Mouse (Mus musculus): ENCODE data around the gene B9d2. TPM values are rescaled to one million over a fixed set of nuclear protein-coding genes. Genes with fewer than 3 reads are reported as not detected.

The B9d2 gene
- polyA plus RNA-seq, 1 experiment from 2014 or later: 31.7 TPM

GRCm38 (mm10) chr7:25710519-25711130 lies 30.0 kb downstream of the B9d2 start:
- no peak for DNase-seq (ENCODE audit: low spot score)
- peak overlapping the region; percentile 28; the same call in 1 of the 2 replicates for H3K4me2 ChIP-seq (ENCODE audit: low read depth, severe bottlenecking)
- H3K27ac ChIP-seq (replicated peaks; ENCODE audit: low read depth, low read length): peak overlapping the region; percentile 42; the same call in 1 of the 2 replicates
- no peaks in the 10 kb centered on the region for H3K27me3 ChIP-seq (ENCODE audit: control insufficient read depth, insufficient read depth, low read length)
- H3K4me3 ChIP-seq (ENCODE audit: low read depth, low read length): no peak overlapping the region
- H3K9ac ChIP-seq (ENCODE audit: low read length): peak overlapping the region; percentile 43
- no peak for ATAC-seq (ENCODE audit: insufficient number of reproducible peaks, low FRiP score, low TSS enrichment, low read depth)
- H3K4me1 ChIP-seq (ENCODE audit: control insufficient read depth, insufficient read depth, low read length): peaks cover 40% of the 10 kb centered on the region
- WGBS: 0% methylated on average over 6 of the region's 7 CpGs
- H3K9me3 ChIP-seq (ENCODE audit: control insufficient read depth, low read length): no peaks in the 10 kb centered on the region
- peaks cover 16% of the 10 kb centered on the region for H3K36me3 ChIP-seq (ENCODE audit: control insufficient read depth, insufficient read depth, low read length)

- Histone ChIP-seq H3K27me3 (ENCODE audit: control insufficient read depth, insufficient read depth, low read length) (no peaks in the 10 kb centered on the region), H3K27ac (replicated peaks; ENCODE audit: low read depth, low read length) (peak overlapping the region; percentile 77), H3K36me3 (ENCODE audit: control insufficient read depth, insufficient read depth, low read length) (peaks cover 20% of the 10 kb centered on the region), H3K9ac (ENCODE audit: low read length) (no peak overlapping the region), H3K9me3 (ENCODE audit: control insufficient read depth, low read length) (no peaks in the 10 kb centered on the region), H3K4me3 (ENCODE audit: low read depth, low read length) (no peak overlapping the region), H3K4me2 (ENCODE audit: low read depth, severe bottlenecking) (no peak overlapping the region), H3K4me1 (ENCODE audit: control insufficient read depth, insufficient read depth, low read length) (peaks cover 40% of the 10 kb centered on the region)
- DNase-seq (ENCODE audit: low spot score) (no peak), ATAC-seq (ENCODE audit: insufficient number of reproducible peaks, low FRiP score, low TSS enrichment, low read depth) (0 out of 2 replicates have a peak, but pooled peaks have one; percentile 13)
- 51% methylated on average over 5 of the region's 5 CpGs for WGBS
These were observed 30.6 kb downstream of the B9d2 start for GRCm38 (mm10) chr7:25711165-25711564.

- Histone ChIP-seq H3K4me2 (ENCODE audit: low read depth, severe bottlenecking) (0 out of 2 replicates have a peak overlapping the region, but pooled peaks have one; percentile 7), H3K27ac (replicated peaks; ENCODE audit: low read depth, low read length) (peak overlapping the region; percentile 77), H3K36me3 (ENCODE audit: control insufficient read depth, insufficient read depth, low read length) (peaks cover 21% of the 10 kb centered on the region), H3K27me3 (ENCODE audit: control insufficient read depth, insufficient read depth, low read length) (no peaks in the 10 kb centered on the region), H3K9ac (ENCODE audit: low read length) (peak overlapping the region; percentile 47; the same call in 1 of the 2 replicates), H3K9me3 (ENCODE audit: control insufficient read depth, low read length) (no peaks in the 10 kb centered on the region), H3K4me3 (ENCODE audit: low read depth, low read length) (no peak overlapping the region), H3K4me1 (ENCODE audit: control insufficient read depth, insufficient read depth, low read length) (peaks cover 40% of the 10 kb centered on the region)
- 3% methylated on average over 7 of the region's 7 CpGs for WGBS
- ATAC-seq (ENCODE audit: insufficient number of reproducible peaks, low FRiP score, low TSS enrichment, low read depth) (peak; percentile 69), DNase-seq (ENCODE audit: low spot score) (peak; percentile 76)
These were observed 31.2 kb downstream of the B9d2 start for GRCm38 (mm10) chr7:25711731-25712197.

DNA sequence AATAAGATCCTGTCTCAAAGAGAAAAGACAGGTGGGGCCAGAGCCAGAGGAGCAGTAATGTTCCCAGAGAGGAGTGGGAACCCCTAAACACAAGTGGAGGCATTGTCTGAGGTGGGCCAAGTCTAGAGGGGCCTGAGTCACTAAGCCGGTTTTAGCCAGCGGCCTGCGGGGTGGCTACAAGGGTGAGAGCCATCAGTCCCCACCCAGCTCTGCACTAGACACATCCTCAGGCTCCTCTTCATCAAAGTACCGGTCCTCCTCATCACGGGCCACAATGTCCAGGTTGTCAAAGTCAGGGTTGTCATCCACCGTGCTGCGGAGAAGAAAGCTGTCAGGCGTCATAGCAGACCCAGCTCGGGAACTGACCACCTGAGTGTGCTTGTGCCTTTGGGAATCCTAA lies 32.2 kb downstream of the B9d2 start:
- Histone ChIP-seq H3K36me3 (ENCODE audit: control insufficient read depth, insufficient read depth, low read length) (peaks cover 21% of the 10 kb centered on the region), H3K27ac (replicated peaks; ENCODE audit: low read depth, low read length) (no peak overlapping the region), H3K9me3 (ENCODE audit: control insufficient read depth, low read length) (no peaks in the 10 kb centered on the region), H3K9ac (ENCODE audit: low read length) (no peak overlapping the region), H3K4me2 (ENCODE audit: low read depth, severe bottlenecking) (no peak overlapping the region), H3K4me3 (ENCODE audit: low read depth, low read length) (no peak overlapping the region), H3K4me1 (ENCODE audit: control insufficient read depth, insufficient read depth, low read length) (peaks cover 39% of the 10 kb centered on the region), H3K27me3 (ENCODE audit: control insufficient read depth, insufficient read depth, low read length) (no peaks in the 10 kb centered on the region)
- ATAC-seq (ENCODE audit: insufficient number of reproducible peaks, low FRiP score, low TSS enrichment, low read depth): no peak
- WGBS: 84% methylated on average over 9 of the region's 9 CpGs
- no peak for DNase-seq (ENCODE audit: low spot score)

DNA sequence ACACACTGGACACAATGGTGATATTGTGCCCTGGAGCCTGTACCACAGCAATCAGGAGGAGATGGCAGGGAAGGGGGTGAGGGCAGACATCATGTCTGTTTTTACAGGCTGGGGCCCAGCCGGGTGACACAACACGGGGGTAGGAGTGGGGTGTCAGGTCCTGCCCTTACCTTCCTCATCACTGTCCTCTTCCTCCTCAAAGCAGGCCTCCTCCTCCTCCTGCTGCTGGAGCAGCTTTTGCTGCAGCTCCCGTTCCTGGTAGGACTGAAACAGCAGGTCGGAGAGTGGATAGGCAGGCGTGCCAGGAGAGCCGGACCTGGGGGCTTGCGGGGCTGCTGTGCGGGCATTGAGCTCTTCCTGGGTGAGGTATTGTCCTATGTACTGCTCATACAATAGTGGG lies 34.0 kb downstream of the B9d2 start:
- H3K4me2 ChIP-seq (ENCODE audit: low read depth, severe bottlenecking): no peak overlapping the region
- no peaks in the 10 kb centered on the region for H3K9me3 ChIP-seq (ENCODE audit: control insufficient read depth, low read length)
- no peak overlapping the region for H3K9ac ChIP-seq (ENCODE audit: low read length)
- H3K27me3 ChIP-seq (ENCODE audit: control insufficient read depth, insufficient read depth, low read length): no peaks in the 10 kb centered on the region
- H3K27ac ChIP-seq (replicated peaks; ENCODE audit: low read depth, low read length): no peak overlapping the region
- DNase-seq (ENCODE audit: low spot score) (no peak), ATAC-seq (ENCODE audit: insufficient number of reproducible peaks, low FRiP score, low TSS enrichment, low read depth) (no peak)
- peaks cover 21% of the 10 kb centered on the region for H3K36me3 ChIP-seq (ENCODE audit: control insufficient read depth, insufficient read depth, low read length)
- WGBS: 93% methylated on average over 8 of the region's 8 CpGs
- H3K4me1 ChIP-seq (ENCODE audit: control insufficient read depth, insufficient read depth, low read length): peaks cover 32% of the 10 kb centered on the region
- no peak overlapping the region for H3K4me3 ChIP-seq (ENCODE audit: low read depth, low read length)

- Histone ChIP-seq H3K4me2 (ENCODE audit: low read depth, severe bottlenecking) (no peak overlapping the region), H3K27ac (replicated peaks; ENCODE audit: low read depth, low read length) (no peak overlapping the region), H3K4me3 (ENCODE audit: low read depth, low read length) (no peak overlapping the region), H3K9me3 (ENCODE audit: control insufficient read depth, low read length) (no peaks in the 10 kb centered on the region), H3K4me1 (ENCODE audit: control insufficient read depth, insufficient read depth, low read length) (peaks cover 22% of the 10 kb centered on the region), H3K9ac (ENCODE audit: low read length) (no peak overlapping the region), H3K36me3 (ENCODE audit: control insufficient read depth, insufficient read depth, low read length) (peaks cover 24% of the 10 kb centered on the region), H3K27me3 (ENCODE audit: control insufficient read depth, insufficient read depth, low read length) (no peaks in the 10 kb centered on the region)
- ATAC-seq (ENCODE audit: insufficient number of reproducible peaks, low FRiP score, low TSS enrichment, low read depth) (no peak), DNase-seq (ENCODE audit: low spot score) (no peak)
- WGBS: 95% methylated on average over 22 of the region's 22 CpGs
These were observed 35.2 kb downstream of the B9d2 start for GRCm38 (mm10) chr7:25715731-25716271.

- Histone ChIP-seq H3K9ac (ENCODE audit: low read length) (no peak overlapping the region), H3K4me3 (ENCODE audit: low read depth, low read length) (no peak overlapping the region), H3K4me1 (ENCODE audit: control insufficient read depth, insufficient read depth, low read length) (0 out of 2 replicates have a peak, but pooled peaks cover 6% of the 10 kb centered on the region), H3K36me3 (ENCODE audit: control insufficient read depth, insufficient read depth, low read length) (peaks cover 29% of the 10 kb centered on the region), H3K27ac (replicated peaks; ENCODE audit: low read depth, low read length) (no peak overlapping the region), H3K4me2 (ENCODE audit: low read depth, severe bottlenecking) (peak overlapping the region; percentile 74; the same call in 1 of the 2 replicates), H3K27me3 (ENCODE audit: control insufficient read depth, insufficient read depth, low read length) (no peaks in the 10 kb centered on the region), H3K9me3 (ENCODE audit: control insufficient read depth, low read length) (no peaks in the 10 kb centered on the region)
- 89% methylated on average over 3 of the region's 3 CpGs for WGBS
- no peak for ATAC-seq (ENCODE audit: insufficient number of reproducible peaks, low FRiP score, low TSS enrichment, low read depth)
- DNase-seq (ENCODE audit: low spot score): no peak
These were observed 36.9 kb downstream of the B9d2 start for GRCm38 (mm10) chr7:25717478-25717877.

DNA sequence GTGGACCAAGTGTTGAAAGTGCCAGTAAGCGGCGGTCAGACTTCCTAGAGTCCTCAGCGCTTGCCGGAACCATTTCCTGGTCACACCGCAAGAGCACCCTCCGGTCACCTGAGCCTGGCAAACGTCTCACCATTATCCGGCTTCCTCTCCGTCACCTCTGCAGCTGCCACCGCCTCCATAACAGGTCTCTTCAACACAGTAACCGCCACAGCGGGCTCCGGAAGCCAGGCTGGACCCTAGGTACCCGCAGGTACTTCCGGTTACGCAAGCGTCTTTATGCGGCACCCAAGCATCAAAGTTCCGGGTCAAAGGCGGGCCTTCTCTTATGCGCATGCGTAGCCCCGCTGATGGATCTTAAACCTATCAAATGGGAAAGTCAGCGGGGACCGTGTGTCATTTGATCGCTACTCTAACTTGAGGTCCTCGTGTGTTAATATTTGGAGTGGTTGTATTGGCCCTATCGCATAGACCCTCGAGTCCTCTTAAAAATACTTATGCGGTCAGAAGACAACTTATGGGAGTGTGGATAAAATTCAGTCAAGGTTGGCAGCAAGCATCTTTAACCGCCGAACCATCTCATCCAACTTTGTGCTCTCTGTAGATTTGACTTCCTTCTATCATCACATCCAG lies 38.3 kb downstream of the B9d2 start, which contains the start of gene Ccdc97:
Gene Ccdc97 (minus strand): TSS at position 301 of the 630 bp plus-strand sequence.
- peak within 1 kb of the TSS; percentile 74 for H3K9ac ChIP-seq (ENCODE audit: low read length)
- H3K4me1 ChIP-seq (ENCODE audit: control insufficient read depth, insufficient read depth, low read length): 0 out of 2 replicates have a peak, but pooled peaks cover 3% of the 10 kb centered on the region
- peaks cover 35% of the 10 kb centered on the region for H3K36me3 ChIP-seq (ENCODE audit: control insufficient read depth, insufficient read depth, low read length)
- H3K27ac ChIP-seq (replicated peaks; ENCODE audit: low read depth, low read length): 0 out of 2 replicates have a peak within 1 kb of the TSS, but pooled peaks have one; percentile 47
- no peaks in the 10 kb centered on the region for H3K9me3 ChIP-seq (ENCODE audit: control insufficient read depth, low read length)
- ATAC-seq (ENCODE audit: insufficient number of reproducible peaks, low FRiP score, low TSS enrichment, low read depth) (peak; percentile 79), DNase-seq (ENCODE audit: low spot score) (peak; percentile 91)
- H3K4me2 ChIP-seq (ENCODE audit: low read depth, severe bottlenecking): peak within 1 kb of the TSS; percentile 74
- no peaks in the 10 kb centered on the region for H3K27me3 ChIP-seq (ENCODE audit: control insufficient read depth, insufficient read depth, low read length)
- peak within 1 kb of the TSS; percentile 72 for H3K4me3 ChIP-seq (ENCODE audit: low read depth, low read length)
- WGBS: 5% methylated on average over 32 of the region's 32 CpGs
